Mouse (Mus musculus): ENCODE data around the gene Map4k4. TPM values are rescaled to one million over a fixed set of nuclear protein-coding genes. Genes with fewer than 3 reads are reported as not detected.

The Map4k4 gene
- polyA plus RNA-seq, 1 experiment from 2014 or later = 49.5 TPM

DNA sequence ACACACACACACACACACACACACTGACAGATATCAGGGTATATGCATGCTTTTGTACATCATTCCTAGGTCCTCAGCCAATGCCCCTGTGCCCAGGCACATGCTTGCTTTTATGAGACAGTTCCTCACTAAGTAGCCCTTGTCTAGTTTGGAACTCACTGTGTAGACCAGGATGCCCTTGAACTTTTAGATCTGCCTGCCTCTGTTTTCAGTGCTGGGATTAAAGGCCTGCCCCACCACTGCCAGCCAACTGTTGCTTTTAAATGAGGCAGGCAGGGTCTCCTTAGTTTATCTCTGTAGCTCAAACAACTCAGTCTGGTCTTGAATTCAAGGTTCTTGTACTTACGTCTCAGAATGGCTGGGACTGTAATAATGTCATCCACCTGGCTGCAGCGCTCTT is 8.3 kb downstream of the Map4k4 start:
- Histone ChIP-seq H3K9me3 (ENCODE audit: control insufficient read depth, low read length) (no peaks in the 10 kb centered on the region), H3K27ac (ENCODE audit: low read length) (no peak overlapping the region), H3K36me3 (ENCODE audit: control insufficient read depth, insufficient read depth) (peaks cover 7% of the 10 kb centered on the region), H3K4me3 (replicated peaks; ENCODE audit: low read length) (no peak overlapping the region), H3K9ac (replicated peaks; ENCODE audit: low read depth, low read length) (no peak overlapping the region), H3K4me1 (replicated peaks; ENCODE audit: control insufficient read depth, insufficient read depth, low read length) (peaks cover 71% of the 10 kb centered on the region), H3K4me2 (ENCODE audit: low read length) (no peak overlapping the region), H3K27me3 (replicated peaks; ENCODE audit: control insufficient read depth, insufficient read depth, low read length) (no peaks in the 10 kb centered on the region)
- 95% methylated on average over 2 of the region's 2 CpGs for WGBS
- ATAC-seq = no peak

DNA sequence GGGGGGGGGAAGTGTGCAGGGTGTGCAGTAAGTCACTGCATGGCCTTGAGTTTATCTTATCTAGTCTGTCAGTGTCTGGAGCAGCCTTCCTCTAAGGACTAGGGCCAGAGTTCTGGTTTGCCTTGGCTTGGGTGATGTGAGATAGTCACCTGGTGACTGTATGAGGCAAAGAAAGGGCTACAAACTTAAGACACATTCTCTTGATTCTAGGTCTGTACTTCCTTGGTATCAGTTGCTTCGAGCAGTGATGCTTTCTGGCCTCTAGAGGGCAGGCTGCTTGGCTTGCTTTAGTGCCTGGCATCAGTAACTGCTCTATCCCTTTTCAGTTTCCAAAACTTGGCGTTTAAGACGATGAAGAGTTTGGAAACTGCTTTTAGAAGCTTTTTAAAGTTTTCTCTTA is 10.7 kb downstream of the Map4k4 start:
- peak; percentile 34; the same call in 1 of the 2 replicates for ATAC-seq
- Histone ChIP-seq H3K4me3 (replicated peaks; ENCODE audit: low read length) (no peak overlapping the region), H3K4me1 (replicated peaks; ENCODE audit: control insufficient read depth, insufficient read depth, low read length) (peaks cover 47% of the 10 kb centered on the region), H3K36me3 (ENCODE audit: control insufficient read depth, insufficient read depth) (peaks cover 11% of the 10 kb centered on the region), H3K9me3 (ENCODE audit: control insufficient read depth, low read length) (0 out of 2 replicates have a peak, but pooled peaks cover 2% of the 10 kb centered on the region), H3K27me3 (replicated peaks; ENCODE audit: control insufficient read depth, insufficient read depth, low read length) (no peaks in the 10 kb centered on the region), H3K9ac (replicated peaks; ENCODE audit: low read depth, low read length) (no peak overlapping the region), H3K4me2 (ENCODE audit: low read length) (no peak overlapping the region), H3K27ac (ENCODE audit: low read length) (no peak overlapping the region)
- 37% methylated on average over 3 of the region's 3 CpGs for WGBS

DNA sequence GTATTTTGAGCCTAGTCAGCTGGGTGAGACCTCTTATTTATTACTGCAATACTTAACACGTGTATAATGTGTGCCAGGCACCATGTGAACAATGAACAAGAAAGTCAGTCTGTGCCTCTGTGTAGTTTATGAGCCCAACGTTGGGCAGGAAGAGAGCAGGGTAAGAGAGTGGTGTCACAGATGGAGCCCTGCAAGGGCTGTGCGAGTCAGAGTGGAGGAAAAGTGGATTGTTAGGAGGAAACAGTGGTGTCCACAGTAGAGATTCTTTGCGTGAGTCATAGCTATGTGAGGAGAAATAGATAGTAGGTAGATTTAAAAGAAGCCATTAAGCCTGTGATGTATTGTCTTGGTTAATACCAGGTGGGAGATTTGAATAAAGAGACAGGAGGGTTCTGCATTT is 12.5 kb downstream of the Map4k4 start:
- no peak overlapping the region for H3K27ac ChIP-seq (ENCODE audit: low read length)
- 81% methylated on average over 4 of the region's 4 CpGs for WGBS
- peaks cover 11% of the 10 kb centered on the region for H3K36me3 ChIP-seq (ENCODE audit: control insufficient read depth, insufficient read depth)
- H3K9ac ChIP-seq (replicated peaks; ENCODE audit: low read depth, low read length) = no peak overlapping the region
- H3K9me3 ChIP-seq (ENCODE audit: control insufficient read depth, low read length) = 0 out of 2 replicates have a peak, but pooled peaks cover 2% of the 10 kb centered on the region
- H3K27me3 ChIP-seq (replicated peaks; ENCODE audit: control insufficient read depth, insufficient read depth, low read length) = no peaks in the 10 kb centered on the region
- H3K4me1 ChIP-seq (replicated peaks; ENCODE audit: control insufficient read depth, insufficient read depth, low read length) = peaks cover 39% of the 10 kb centered on the region
- H3K4me2 ChIP-seq (ENCODE audit: low read length) = no peak overlapping the region
- ATAC-seq = no peak
- H3K4me3 ChIP-seq (replicated peaks; ENCODE audit: low read length) = no peak overlapping the region

DNA sequence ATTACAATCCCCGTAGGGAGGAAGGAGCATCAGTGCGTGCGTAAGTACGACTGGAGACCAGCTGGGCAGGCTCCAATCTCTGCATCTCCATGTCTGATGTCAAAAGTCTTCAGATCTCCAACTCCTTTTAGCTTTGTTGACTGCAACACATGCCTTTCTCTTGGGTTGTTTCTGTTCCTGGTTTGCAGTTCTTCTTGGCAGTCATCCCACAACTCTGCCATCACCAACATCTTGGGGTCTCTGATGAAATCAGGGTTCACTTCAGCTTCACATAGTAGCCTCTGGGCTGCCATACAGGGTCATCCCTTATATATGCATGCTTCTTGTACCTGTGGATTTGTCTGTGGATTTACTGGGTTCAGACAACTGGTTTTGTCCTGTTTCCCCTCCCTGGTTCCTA is 15.4 kb downstream of the Map4k4 start:
- ATAC-seq = no peak
- H3K27me3 ChIP-seq (replicated peaks; ENCODE audit: control insufficient read depth, insufficient read depth, low read length) = no peaks in the 10 kb centered on the region
- H3K9ac ChIP-seq (replicated peaks; ENCODE audit: low read depth, low read length) = no peak overlapping the region
- H3K27ac ChIP-seq (ENCODE audit: low read length) = no peak overlapping the region
- peaks cover 8% of the 10 kb centered on the region for H3K36me3 ChIP-seq (ENCODE audit: control insufficient read depth, insufficient read depth)
- no peak overlapping the region for H3K4me3 ChIP-seq (replicated peaks; ENCODE audit: low read length)
- H3K9me3 ChIP-seq (ENCODE audit: control insufficient read depth, low read length) = 0 out of 2 replicates have a peak, but pooled peaks cover 2% of the 10 kb centered on the region
- no peak overlapping the region for H3K4me2 ChIP-seq (ENCODE audit: low read length)
- peaks cover 34% of the 10 kb centered on the region for H3K4me1 ChIP-seq (replicated peaks; ENCODE audit: control insufficient read depth, insufficient read depth, low read length)
- WGBS = 92% methylated on average over 4 of the region's 4 CpGs

DNA sequence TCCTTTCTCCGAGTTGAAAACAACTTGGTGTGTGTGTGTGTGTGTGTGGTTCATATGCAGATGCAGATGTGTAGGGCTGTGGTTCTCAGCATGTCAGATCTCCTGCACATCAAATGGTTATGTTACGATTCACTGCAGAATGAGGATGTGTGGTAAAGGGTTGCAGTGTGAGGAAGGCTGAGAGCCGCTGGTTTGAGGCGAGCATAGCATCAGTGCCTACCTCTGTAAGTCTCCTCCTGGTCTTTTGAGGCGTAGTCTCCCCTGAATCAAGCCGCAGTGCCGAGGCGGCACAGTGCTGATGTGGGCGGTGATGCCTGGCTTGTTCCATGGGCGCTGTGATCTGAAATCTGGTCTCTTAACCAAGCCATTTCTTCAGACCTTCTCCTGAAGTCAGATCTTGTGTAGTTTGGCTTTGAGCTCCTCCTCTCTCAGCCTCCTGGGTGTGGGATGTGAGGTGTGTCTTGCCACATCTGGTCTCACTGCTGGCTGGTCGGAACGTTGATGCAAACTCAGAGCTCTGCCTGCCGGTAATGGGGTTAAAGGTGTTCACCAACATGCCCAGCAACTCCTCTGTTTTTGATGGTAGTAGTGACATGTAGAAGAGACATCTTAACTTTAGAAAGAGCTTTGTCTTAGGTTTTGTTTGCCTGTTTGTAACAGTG is 17.3 kb downstream of the Map4k4 start:
- Histone ChIP-seq H3K4me1 (replicated peaks; ENCODE audit: control insufficient read depth, insufficient read depth, low read length) (peaks cover 40% of the 10 kb centered on the region), H3K27ac (ENCODE audit: low read length) (no peak overlapping the region), H3K4me2 (ENCODE audit: low read length) (no peak overlapping the region), H3K36me3 (ENCODE audit: control insufficient read depth, insufficient read depth) (peaks cover 5% of the 10 kb centered on the region; the same call in 1 of the 2 replicates), H3K9me3 (ENCODE audit: control insufficient read depth, low read length) (0 out of 2 replicates have a peak, but pooled peaks cover 2% of the 10 kb centered on the region), H3K27me3 (replicated peaks; ENCODE audit: control insufficient read depth, insufficient read depth, low read length) (no peaks in the 10 kb centered on the region), H3K9ac (replicated peaks; ENCODE audit: low read depth, low read length) (no peak overlapping the region), H3K4me3 (replicated peaks; ENCODE audit: low read length) (no peak overlapping the region)
- 89% methylated on average over 13 of the region's 13 CpGs for WGBS
- ATAC-seq = no peak

DNA sequence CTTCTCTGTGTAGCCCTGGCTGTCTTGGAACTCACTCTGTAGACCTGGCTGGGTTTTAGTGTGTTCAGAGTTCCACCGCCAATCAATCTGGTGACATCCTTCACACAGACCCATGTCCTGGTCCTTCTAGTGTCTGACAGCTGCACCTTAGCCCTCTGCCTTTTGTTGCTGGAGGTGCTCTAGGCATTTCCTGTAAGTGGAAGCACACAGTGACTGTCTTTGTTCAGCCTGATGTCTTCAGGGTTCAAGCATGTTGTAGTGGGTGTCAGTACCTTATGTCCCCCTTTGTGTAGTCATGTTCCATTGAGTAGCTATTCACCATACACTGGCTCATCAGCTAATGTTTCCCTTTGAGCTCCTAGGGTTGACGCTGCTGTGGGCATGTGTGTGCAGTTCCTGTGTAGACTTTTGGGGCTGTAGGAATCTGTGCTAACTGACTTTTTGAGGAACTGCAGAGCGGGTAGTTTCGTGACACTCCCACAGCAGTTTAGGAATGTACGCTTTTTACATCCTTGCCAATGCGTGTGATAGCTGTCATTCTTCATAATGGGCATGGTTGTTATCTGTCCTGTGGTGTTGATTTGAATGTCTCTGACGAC is 17.9 kb downstream of the Map4k4 start:
- H3K36me3 ChIP-seq (ENCODE audit: control insufficient read depth, insufficient read depth) = peaks cover 5% of the 10 kb centered on the region; the same call in 1 of the 2 replicates
- no peak overlapping the region for H3K4me2 ChIP-seq (ENCODE audit: low read length)
- H3K4me1 ChIP-seq (replicated peaks; ENCODE audit: control insufficient read depth, insufficient read depth, low read length) = peaks cover 46% of the 10 kb centered on the region
- no peak overlapping the region for H3K4me3 ChIP-seq (replicated peaks; ENCODE audit: low read length)
- ATAC-seq = no peak
- H3K27ac ChIP-seq (ENCODE audit: low read length) = no peak overlapping the region
- 82% methylated on average over 7 of the region's 7 CpGs for WGBS
- H3K27me3 ChIP-seq (replicated peaks; ENCODE audit: control insufficient read depth, insufficient read depth, low read length) = no peaks in the 10 kb centered on the region
- 0 out of 2 replicates have a peak, but pooled peaks cover 2% of the 10 kb centered on the region for H3K9me3 ChIP-seq (ENCODE audit: control insufficient read depth, low read length)
- no peak overlapping the region for H3K9ac ChIP-seq (replicated peaks; ENCODE audit: low read depth, low read length)

DNA sequence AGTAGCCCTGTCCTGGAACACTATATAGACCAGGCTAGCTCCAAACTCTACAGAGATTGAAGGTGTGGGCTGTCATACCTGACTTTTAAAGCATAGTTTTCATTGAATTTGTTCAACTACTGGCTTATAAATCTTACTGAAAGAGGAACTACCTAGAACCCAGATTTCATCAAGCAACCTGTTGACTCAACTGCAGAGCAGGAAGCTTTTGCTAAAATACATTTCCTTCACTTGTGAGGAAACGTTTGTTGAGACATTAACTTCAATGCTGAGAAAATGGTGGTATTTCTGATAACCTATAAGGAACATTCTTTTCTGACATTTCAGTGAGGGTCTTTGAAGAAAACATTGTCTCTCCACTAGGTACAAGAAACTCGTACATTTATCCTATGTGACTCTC is 19.9 kb downstream of the Map4k4 start:
- no peak overlapping the region for H3K27ac ChIP-seq (ENCODE audit: low read length)
- ATAC-seq = no peak
- H3K36me3 ChIP-seq (ENCODE audit: control insufficient read depth, insufficient read depth) = peaks cover 2% of the 10 kb centered on the region; the same call in 1 of the 2 replicates
- no peaks in the 10 kb centered on the region for H3K9me3 ChIP-seq (ENCODE audit: control insufficient read depth, low read length)
- H3K27me3 ChIP-seq (replicated peaks; ENCODE audit: control insufficient read depth, insufficient read depth, low read length) = no peaks in the 10 kb centered on the region
- WGBS = 89% methylated on average over 2 of the region's 2 CpGs
- H3K4me2 ChIP-seq (ENCODE audit: low read length) = no peak overlapping the region
- H3K4me1 ChIP-seq (replicated peaks; ENCODE audit: control insufficient read depth, insufficient read depth, low read length) = peaks cover 60% of the 10 kb centered on the region
- H3K4me3 ChIP-seq (replicated peaks; ENCODE audit: low read length) = no peak overlapping the region
- no peak overlapping the region for H3K9ac ChIP-seq (replicated peaks; ENCODE audit: low read depth, low read length)

DNA sequence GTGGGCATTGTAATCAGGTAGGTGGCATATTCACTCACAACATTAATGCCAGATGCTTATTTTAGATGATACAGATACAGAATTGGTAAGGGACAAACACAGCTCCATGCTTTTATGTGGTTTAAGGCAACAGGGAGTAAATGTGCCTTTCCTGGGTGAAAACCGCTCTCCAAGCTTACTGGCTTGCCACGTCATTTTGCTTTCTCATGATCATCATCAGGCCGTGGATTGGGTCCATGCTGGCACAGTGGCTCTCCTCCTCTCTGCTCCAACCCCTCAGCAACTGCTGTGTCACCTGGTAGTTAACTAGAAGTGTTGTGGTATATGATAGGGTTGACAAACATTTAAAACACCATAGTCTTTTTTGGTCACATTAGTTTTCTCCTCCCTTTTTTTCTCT is 21.3 kb downstream of the Map4k4 start:
- Histone ChIP-seq H3K36me3 (ENCODE audit: control insufficient read depth, insufficient read depth) (no peaks in the 10 kb centered on the region), H3K9ac (replicated peaks; ENCODE audit: low read depth, low read length) (no peak overlapping the region), H3K27ac (ENCODE audit: low read length) (no peak overlapping the region), H3K4me3 (replicated peaks; ENCODE audit: low read length) (no peak overlapping the region), H3K4me1 (replicated peaks; ENCODE audit: control insufficient read depth, insufficient read depth, low read length) (peaks cover 67% of the 10 kb centered on the region), H3K27me3 (replicated peaks; ENCODE audit: control insufficient read depth, insufficient read depth, low read length) (no peaks in the 10 kb centered on the region), H3K4me2 (ENCODE audit: low read length) (no peak overlapping the region), H3K9me3 (ENCODE audit: control insufficient read depth, low read length) (no peaks in the 10 kb centered on the region)
- ATAC-seq = no peak
- WGBS = 85% methylated on average over 3 of the region's 3 CpGs

DNA sequence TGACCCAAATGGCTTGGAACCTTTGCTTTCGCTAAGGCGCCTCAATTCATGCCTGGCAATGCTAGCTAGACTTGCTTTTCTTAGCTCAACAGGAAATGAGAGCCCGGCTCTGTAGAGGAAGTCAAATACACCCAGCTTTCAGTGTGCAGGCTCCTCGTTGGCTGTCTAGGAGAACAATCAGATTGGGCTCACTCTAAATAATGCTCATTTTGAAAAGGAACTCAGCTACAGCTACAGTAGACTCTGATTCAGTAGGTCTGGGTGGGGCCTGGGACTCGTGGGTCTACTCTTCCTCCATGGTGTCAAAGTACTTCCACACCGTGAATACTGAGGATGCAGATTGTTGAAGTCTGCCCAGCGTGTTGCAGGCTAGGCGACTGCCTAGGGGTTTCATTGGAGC is 22.0 kb downstream of the Map4k4 start:
- H3K4me2 ChIP-seq (ENCODE audit: low read length) = no peak overlapping the region
- H3K9me3 ChIP-seq (ENCODE audit: control insufficient read depth, low read length) = no peaks in the 10 kb centered on the region
- no peak overlapping the region for H3K27ac ChIP-seq (ENCODE audit: low read length)
- peaks cover 64% of the 10 kb centered on the region for H3K4me1 ChIP-seq (replicated peaks; ENCODE audit: control insufficient read depth, insufficient read depth, low read length)
- 46% methylated on average over 8 of the region's 8 CpGs for WGBS
- H3K9ac ChIP-seq (replicated peaks; ENCODE audit: low read depth, low read length) = no peak overlapping the region
- H3K4me3 ChIP-seq (replicated peaks; ENCODE audit: low read length) = no peak overlapping the region
- no peak for ATAC-seq
- no peaks in the 10 kb centered on the region for H3K27me3 ChIP-seq (replicated peaks; ENCODE audit: control insufficient read depth, insufficient read depth, low read length)
- no peaks in the 10 kb centered on the region for H3K36me3 ChIP-seq (ENCODE audit: control insufficient read depth, insufficient read depth)
